Mouse (Mus musculus): ENCODE results near the gene Pfas. TPM values are rescaled to one million over a fixed set of nuclear protein-coding genes. Genes with fewer than 3 reads are reported as not detected.

The Pfas gene
- polyA plus RNA-seq (2015; fragmentation: Nextera tagmentation; extraction: Ambion mirVana), result 26.9 and 29.7 TPM in 2 replicates

- DNase-seq (ENCODE audit: low spot score), result peak; percentile 93
Observed at GRCm38 (mm10) chr11:69008182-69009121, at the start of gene Pfas. Gene Pfas (minus strand): TSS chr11:69008460.

GRCm38 (mm10) chr11:69053848-69054247 is 45.6 kb upstream of the Pfas start:
- DNase-seq (ENCODE audit: low spot score), result peak; percentile 54

GRCm38 (mm10) chr11:69052824-69053421 is 44.7 kb upstream of the Pfas start:
- no peak for DNase-seq (ENCODE audit: low spot score)

- no peak for DNase-seq (ENCODE audit: low spot score)
Observed at GRCm38 (mm10) chr11:69051771-69052170, 43.5 kb upstream of the Pfas start.

- DNase-seq (ENCODE audit: low spot score), result no peak
Observed at GRCm38 (mm10) chr11:69050748-69051147, 42.5 kb upstream of the Pfas start.

GRCm38 (mm10) chr11:69048151-69048550 is 39.9 kb upstream of the Pfas start:
- DNase-seq (ENCODE audit: low spot score), result no peak

GRCm38 (mm10) chr11:69047592-69047991 is 39.3 kb upstream of the Pfas start:
- no peak for DNase-seq (ENCODE audit: low spot score)

- DNase-seq (ENCODE audit: low spot score), result no peak
Observed at GRCm38 (mm10) chr11:69046395-69046774, 38.1 kb upstream of the Pfas start.

GRCm38 (mm10) chr11:69045531-69046394 is 37.5 kb upstream of the Pfas start, which contains the start of gene Aurkb:
Gene Aurkb (plus strand): TSS chr11:69045647.
- peak; percentile 93 for DNase-seq (ENCODE audit: low spot score)

- no peak for DNase-seq (ENCODE audit: low spot score)
Observed at GRCm38 (mm10) chr11:69038173-69038572, 29.9 kb upstream of the Pfas start.

- peak; percentile 90 for DNase-seq (ENCODE audit: low spot score)
Observed at GRCm38 (mm10) chr11:69037231-69038061, 29.2 kb upstream of the Pfas start.

GRCm38 (mm10) chr11:69036486-69037230 is 28.4 kb upstream of the Pfas start:
- DNase-seq (ENCODE audit: low spot score), result peak; percentile 85

GRCm38 (mm10) chr11:69035849-69036248 is 27.6 kb upstream of the Pfas start:
- peak; percentile 80 for DNase-seq (ENCODE audit: low spot score)

- DNase-seq (ENCODE audit: low spot score), result no peak
Observed at GRCm38 (mm10) chr11:69035411-69035810, 27.2 kb upstream of the Pfas start.

- no peak for DNase-seq (ENCODE audit: low spot score)
Observed at GRCm38 (mm10) chr11:69034585-69034984, 26.3 kb upstream of the Pfas start.

GRCm38 (mm10) chr11:69033552-69033951 is 25.3 kb upstream of the Pfas start:
- no peak for DNase-seq (ENCODE audit: low spot score)

- DNase-seq (ENCODE audit: low spot score), result peak; percentile 25
Observed at GRCm38 (mm10) chr11:69028805-69029204, 20.5 kb upstream of the Pfas start.

GRCm38 (mm10) chr11:69026562-69026961 is 18.3 kb upstream of the Pfas start:
- no peak for DNase-seq (ENCODE audit: low spot score)

- no peak for DNase-seq (ENCODE audit: low spot score)
Observed at GRCm38 (mm10) chr11:69020691-69021090, 12.4 kb upstream of the Pfas start.

- no peak for DNase-seq (ENCODE audit: low spot score)
Observed at GRCm38 (mm10) chr11:69016755-69017154, 8.5 kb upstream of the Pfas start.

Data from thymus, postnatal 0 days (tissue).